Mouse (Mus musculus) G1E (cell line): ENCODE measurements around the gene Prickle1.

Experiments used
- CTCF ChIP-seq: IDR thresholded peaks from 2 replicates; pipeline ENCODE4 v1.5.1; 2012; ENCODE audit warnings: low read depth, low read length, inconsistent platforms, mixed read lengths
- GATA1 ChIP-seq: IDR thresholded peaks from 2 replicates; pipeline ENCODE4 v1.6.1; 2012; ENCODE audit warnings: borderline replicate concordance, low read length, inconsistent platforms, mixed read lengths
- GATA2 ChIP-seq: IDR thresholded peaks from 2 replicates; pipeline ENCODE4 v1.6.1; 2012; ENCODE audit warnings: low read depth, low read length, inconsistent platforms, borderline replicate concordance
- POLR2AphosphoS5 ChIP-seq: IDR thresholded peaks from 2 replicates; pipeline ENCODE4 v1.6.1; 2012; ENCODE audit warnings: low read depth, low read length, inconsistent platforms; ENCODE audit not compliant: insufficient replicate concordance
- TAL1 ChIP-seq: conservative IDR thresholded peaks from 2 replicates; pipeline ENCODE4 v1.6.1; 2012; ENCODE audit warnings: low read depth, low read length, inconsistent platforms, mixed read lengths

DNA sequence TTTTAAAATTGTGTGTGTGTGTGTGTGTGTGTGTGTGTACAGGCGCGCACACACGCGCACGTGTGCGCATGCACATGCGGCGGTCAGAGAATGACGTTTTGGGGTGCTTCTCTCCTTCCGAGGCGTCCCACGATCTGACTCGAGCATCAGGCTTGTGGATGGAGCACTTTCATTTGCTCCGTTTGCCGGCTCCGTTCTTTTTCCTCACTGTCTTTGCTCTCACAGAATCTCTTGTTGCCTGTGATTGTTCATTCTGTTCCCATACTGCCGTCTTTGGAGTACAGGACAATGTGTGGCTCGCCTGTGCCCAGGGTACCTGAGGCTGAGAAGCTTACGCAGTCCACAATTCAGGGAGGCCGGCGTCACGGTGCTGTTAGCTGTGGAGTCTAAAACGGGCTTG, 134.6 kb downstream of the Prickle1 start:
- TF ChIP-seq CTCF (no peak), TAL1 (no peak), GATA1 (no peak), POLR2AphosphoS5 (no peak), GATA2 (no peak)
